Mouse (Mus musculus) stomach, postnatal 0 days (tissue): ENCODE measurements around the gene Mgat4b. TPM values are rescaled to one million over a fixed set of nuclear protein-coding genes. Genes with fewer than 3 reads are reported as not detected.
"Not testable (repeated sequence)": the region's sequence is repeated elsewhere in the genome, so short reads cannot be mapped to it uniquely, and the experiment has no call there.

Experiments used
- ATAC-seq: fragments of 200-750 bp; cut with Nextera tagmentation; 2 replicates; pipeline ENCODE4 v1.8.0; 2017; ENCODE audit not compliant: low FRiP score, low TSS enrichment
- DNase-seq: peaks from one replicate; pipeline ENCODE4 v3.0.0-alpha.2; 2016; ENCODE audit warnings: low spot score
- H3K27ac ChIP-seq: fragments of 300-500 bp; sonication (generic); replicated peaks from 2 replicates; pipeline ENCODE4 v1.5.1; 2014; ENCODE audit warnings: mild to moderate bottlenecking, control low read depth
- H3K27me3 ChIP-seq: fragments of 300-500 bp; sonication (generic); 2 replicates; pipeline ENCODE4 v1.6.1; 2014; ENCODE audit warnings: low read length; ENCODE audit not compliant: control insufficient read depth, insufficient read depth
- H3K36me3 ChIP-seq: fragments of 300-500 bp; sonication (generic); 2 replicates; pipeline ENCODE4 v1.6.1; 2014; ENCODE audit warnings: low read length, mixed read lengths; ENCODE audit not compliant: control insufficient read depth, insufficient read depth
- H3K4me1 ChIP-seq: fragments of 300-500 bp; sonication (generic); replicated peaks from 2 replicates; pipeline ENCODE4 v1.6.1; 2014; ENCODE audit warnings: antibody characterized with exemption; ENCODE audit not compliant: control insufficient read depth, insufficient read depth
- H3K4me2 ChIP-seq: fragments of 300-500 bp; sonication (generic); replicated peaks from 2 replicates; pipeline ENCODE4 v1.6.1; 2014; ENCODE audit warnings: low read depth, mild to moderate bottlenecking, control low read depth, moderate library complexity
- H3K4me3 ChIP-seq: fragments of 300-500 bp; sonication (generic); 2 replicates; pipeline ENCODE4 v1.5.1; 2014; ENCODE audit warnings: low read depth, low read length, control low read depth
- H3K9ac ChIP-seq: fragments of 300-500 bp; sonication (generic); 2 replicates; pipeline ENCODE4 v1.6.1; 2014; ENCODE audit warnings: mild to moderate bottlenecking, low read length, control low read depth, mixed read lengths
- H3K9me3 ChIP-seq: fragments of 300-500 bp; sonication (generic); 2 replicates; pipeline ENCODE4 v1.6.1; 2016; ENCODE audit warnings: low read length; ENCODE audit not compliant: control insufficient read depth
- CTCF ChIP-seq: IDR thresholded peaks from 2 replicates; pipeline ENCODE4 v1.5.1; 2016; ENCODE audit warnings: antibody characterized with exemption, low read depth, mild to moderate bottlenecking, moderate library complexity
- EP300 ChIP-seq: optimal IDR thresholded peaks from 2 replicates; pipeline ENCODE3; 2016; ENCODE audit warnings: antibody characterized with exemption
- WGBS: fragments of 180-500 bp; shearing (Covaris S2); extraction: QIAGEN DNeasy Blood & Tissue Kit; methylation state at CpG from one replicate; pipeline ENCODE4 v1.1.7; 2014; 5-methylcytosine and 5-hydroxymethylcytosine counted together
- polyA plus RNA-seq: library from polyadenylated mRNA; unstranded; fragments of >200 nt; fragmentation: Nextera tagmentation; extraction: Ambion mirVana; gene quantifications from 2 replicates; pipeline ENCODE4 v1.2.1, GENCODE M21; 2015

The Mgat4b gene
- 30.8 and 32.6 TPM in 2 replicates for polyA plus RNA-seq

- TF ChIP-seq EP300 (peak; percentile 48), CTCF (peak; percentile 29)
- Histone ChIP-seq H3K36me3 (peaks cover 18% of the 10 kb centered on the region), H3K4me3 (peak within 1 kb of the TSS; percentile 100), H3K9me3 (no peaks in the 10 kb centered on the region), H3K27ac (peak within 1 kb of the TSS; percentile 100), H3K27me3 (no peaks in the 10 kb centered on the region), H3K4me2 (peak within 1 kb of the TSS; percentile 69), H3K4me1 (peaks cover 13% of the 10 kb centered on the region; the same call in 1 of the 2 replicates), H3K9ac (peak within 1 kb of the TSS; percentile 100)
- ATAC-seq: peak; percentile 41
- WGBS: 1% methylated on average over 48 of the region's 48 CpGs
- peak; percentile 84 for DNase-seq
Observed at GRCm38 (mm10) chr11:50210505-50211151, at the start of gene Mgat4b, which contains the start of gene Sqstm1. Gene Mgat4b, plus strand, starts transcription at chr11:50210890. Gene Sqstm1, minus strand, starts transcription at chr11:50210827.

GRCm38 (mm10) chr11:50161578-50162304 is 48.9 kb upstream of the Mgat4b start:
- Histone ChIP-seq H3K9ac (no peak overlapping the region), H3K4me2 (no peak overlapping the region), H3K9me3 (no peaks in the 10 kb centered on the region), H3K27ac (0 out of 2 replicates have a peak overlapping the region, but pooled peaks have one; percentile 18), H3K27me3 (no peaks in the 10 kb centered on the region), H3K4me3 (no peak overlapping the region), H3K36me3 (peaks cover 40% of the 10 kb centered on the region), H3K4me1 (no peaks in the 10 kb centered on the region)
- WGBS: 61% methylated on average over 10 of the region's 10 CpGs
- TF ChIP-seq EP300 (no peak), CTCF (peak; percentile 96)
- peak; percentile 72 for DNase-seq
- ATAC-seq: peak; percentile 41; the same call in 1 of the 2 replicates

GRCm38 (mm10) chr11:50162338-50163050 is 48.2 kb upstream of the Mgat4b start:
- no peaks in the 10 kb centered on the region for H3K9me3 ChIP-seq
- no peak overlapping the region for H3K9ac ChIP-seq
- H3K27me3 ChIP-seq: no peaks in the 10 kb centered on the region
- 0 out of 2 replicates have a peak overlapping the region, but pooled peaks have one; percentile 18 for H3K27ac ChIP-seq
- H3K36me3 ChIP-seq: peaks cover 33% of the 10 kb centered on the region
- no peak overlapping the region for H3K4me3 ChIP-seq
- WGBS: 98% methylated on average over 3 of the region's 3 CpGs
- no peak for DNase-seq
- TF ChIP-seq EP300: no peak
- no peak for TF ChIP-seq CTCF
- no peak overlapping the region for H3K4me2 ChIP-seq
- H3K4me1 ChIP-seq: no peaks in the 10 kb centered on the region
- no peak for ATAC-seq

- Histone ChIP-seq H3K36me3 (peaks cover 22% of the 10 kb centered on the region), H3K27ac (no peak overlapping the region), H3K9me3 (no peaks in the 10 kb centered on the region), H3K4me2 (no peak overlapping the region), H3K4me3 (no peak overlapping the region), H3K9ac (no peak overlapping the region), H3K27me3 (no peaks in the 10 kb centered on the region), H3K4me1 (no peaks in the 10 kb centered on the region)
- 87% methylated on average over 5 of the region's 5 CpGs for WGBS
- ATAC-seq (no peak), DNase-seq (no peak)
- TF ChIP-seq EP300: no peak
- no peak for TF ChIP-seq CTCF
Observed at GRCm38 (mm10) chr11:50168352-50168751, 42.3 kb upstream of the Mgat4b start.

- H3K36me3 ChIP-seq: peaks cover 12% of the 10 kb centered on the region
- not testable (repeated sequence) for DNase-seq, H3K4me1 ChIP-seq, H3K27me3 ChIP-seq, H3K9me3 ChIP-seq
- H3K4me3 ChIP-seq: peak within 1 kb of the TSS; percentile 64
- peak; percentile 27 for ATAC-seq
- H3K9ac ChIP-seq: peak within 1 kb of the TSS; percentile 83
- H3K27ac ChIP-seq: peak within 1 kb of the TSS; percentile 56; the same call in 1 of the 2 replicates
- H3K4me2 ChIP-seq: peak within 1 kb of the TSS; percentile 84
- 3% methylated on average over 19 of the region's 19 CpGs for WGBS
Observed at GRCm38 (mm10) chr11:50174111-50174729, 36.5 kb upstream of the Mgat4b start, which contains the start of gene Mrnip. Gene Mrnip, plus strand, starts transcription at chr11:50174444.
